ENCODE assay signal across 8 mouse cellular contexts in the genomic region with DNA sequence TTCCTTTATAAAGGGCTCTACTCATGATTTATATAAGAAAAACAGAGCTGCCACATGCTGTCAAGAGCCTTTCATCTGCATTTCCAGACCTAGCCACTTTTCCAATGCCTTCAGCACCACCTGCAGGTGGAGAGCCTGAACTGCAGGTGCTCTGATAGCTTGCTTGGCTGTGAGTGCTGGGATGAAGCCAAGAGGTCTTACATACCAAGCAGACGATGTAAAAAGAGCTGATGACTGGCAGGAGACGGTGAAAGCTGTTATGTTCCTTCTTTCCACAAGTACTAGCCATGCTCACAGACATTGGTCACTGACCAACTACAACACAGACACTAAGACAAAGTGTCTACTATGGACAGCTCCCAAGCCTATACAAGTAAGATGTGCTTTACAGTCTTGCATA. TPM values are rescaled to one million over a fixed set of nuclear protein-coding genes. Genes with fewer than 3 reads are reported as not detected.
DNase-seq lines count a peak whose midpoint lies in the region; ATAC-seq and TF ChIP-seq lines count a peak whose summit lies in the region.

No protein-coding gene starts in this region.

- no peaks in the 10 kb centered on the region for H3K4me1 ChIP-seq in bone marrow macrophage, adult 2 months (ENCODE audit: control insufficient read depth, insufficient read depth, low read length)
- peaks cover 27% of the 10 kb centered on the region for H3K4me1 ChIP-seq in heart, embryonic 13.5 days
- H3K4me1 ChIP-seq in kidney, embryonic 16.5 days (ENCODE audit: insufficient read depth, low read length), result peaks cover 12% of the 10 kb centered on the region
- H3K4me1 ChIP-seq in liver, embryonic 11.5 days (replicated peaks; ENCODE audit: control insufficient read depth, insufficient read depth, low read length), result peaks cover 18% of the 10 kb centered on the region
- H3K4me1 ChIP-seq in neural tube, embryonic 13.5 days (replicated peaks), result peaks cover 28% of the 10 kb centered on the region
- H3K4me1 ChIP-seq in testis, adult 2 months (ENCODE audit: control insufficient read depth, insufficient read depth, low read length), result 0 out of 2 replicates have a peak, but pooled peaks cover 2% of the 10 kb centered on the region

- H3K4me3 ChIP-seq in bone marrow macrophage, adult 2 months (ENCODE audit: insufficient read depth, low read length), result no peak overlapping the region
- H3K4me3 ChIP-seq in heart, embryonic 13.5 days, result no peak overlapping the region
- H3K4me3 ChIP-seq in kidney, embryonic 16.5 days (ENCODE audit: low read length), result no peak overlapping the region
- no peak overlapping the region for H3K4me3 ChIP-seq in liver, embryonic 11.5 days (ENCODE audit: low read depth, low read length)
- no peak overlapping the region for H3K4me3 ChIP-seq in neural tube, embryonic 13.5 days
- H3K4me3 ChIP-seq in testis, adult 2 months (ENCODE audit: control insufficient read depth, low read depth, low read length), result no peak overlapping the region

- no peaks in the 10 kb centered on the region for H3K9me3 ChIP-seq in heart, embryonic 13.5 days
- H3K9me3 ChIP-seq in kidney, embryonic 16.5 days (ENCODE audit: low read length), result no peaks in the 10 kb centered on the region
- no peaks in the 10 kb centered on the region for H3K9me3 ChIP-seq in liver, embryonic 11.5 days (ENCODE audit: control insufficient read depth, low read length)
- H3K9me3 ChIP-seq in neural tube, embryonic 13.5 days, result no peaks in the 10 kb centered on the region

- TF ChIP-seq CTCF in bone marrow macrophage, adult 2 months (IDR thresholded peaks at IDR 0.05; ENCODE audit: low read depth, low read length), result peak; percentile 88
- TF ChIP-seq CTCF in testis, adult 2 months (IDR thresholded peaks at IDR 0.05; ENCODE audit: control insufficient read depth, insufficient read depth, insufficient replicate concordance, low read depth, low read length), result peak; percentile 91; the same call in 1 of the 2 replicates

- ATAC-seq in erythroid progenitor cell, adult 5-6 weeks (replicated peaks; ENCODE audit: low FRiP score, poor library complexity, severe bottlenecking), result peak; percentile 81
- no peak for ATAC-seq in heart, embryonic 13.5 days (ENCODE audit: extremely low read depth, insufficient number of reproducible peaks, low FRiP score, low TSS enrichment)
- ATAC-seq in kidney, embryonic 16.5 days (ENCODE audit: low FRiP score, low TSS enrichment), result peak; percentile 57; the same call in 1 of the 2 replicates
- ATAC-seq in liver, embryonic 11.5 days (replicated peaks; ENCODE audit: low FRiP score), result peak; percentile 47; the same call in 1 of the 2 replicates
- ATAC-seq in neural tube, embryonic 13.5 days (ENCODE audit: low read depth), result peak; percentile 79

- no peak for TF ChIP-seq POLR2A in bone marrow macrophage, adult 2 months (IDR thresholded peaks at IDR 0.05; ENCODE audit: borderline replicate concordance, low read depth, low read length)
- no peak for TF ChIP-seq POLR2A in testis, adult 2 months (IDR thresholded peaks at IDR 0.05; ENCODE audit: control insufficient read depth, low read depth, low read length)

- peaks cover 28% of the 10 kb centered on the region for H3K36me3 ChIP-seq in heart, embryonic 13.5 days
- peaks cover 6% of the 10 kb centered on the region for H3K36me3 ChIP-seq in kidney, embryonic 16.5 days (ENCODE audit: insufficient read depth, low read length)
- peaks cover 8% of the 10 kb centered on the region; the same call in 1 of the 2 replicates for H3K36me3 ChIP-seq in liver, embryonic 11.5 days (ENCODE audit: control insufficient read depth, insufficient read depth, low read length)
- peaks cover 17% of the 10 kb centered on the region for H3K36me3 ChIP-seq in neural tube, embryonic 13.5 days
- no peaks in the 10 kb centered on the region for H3K36me3 ChIP-seq in testis, adult 2 months (ENCODE audit: control insufficient read depth, insufficient read depth, low read length)

- no peaks in the 10 kb centered on the region for H3K27me3 ChIP-seq in heart, embryonic 13.5 days (replicated peaks)
- no peaks in the 10 kb centered on the region for H3K27me3 ChIP-seq in kidney, embryonic 16.5 days (ENCODE audit: insufficient read depth, low read length)
- H3K27me3 ChIP-seq in liver, embryonic 11.5 days (replicated peaks; ENCODE audit: control insufficient read depth, insufficient read depth, low read length), result no peaks in the 10 kb centered on the region
- no peaks in the 10 kb centered on the region for H3K27me3 ChIP-seq in neural tube, embryonic 13.5 days
- H3K27me3 ChIP-seq in testis, adult 2 months (ENCODE audit: control insufficient read depth, insufficient read depth, low read length), result no peaks in the 10 kb centered on the region

- 5% methylated on average over 2 of the region's 2 CpGs for WGBS in heart, embryonic 13.5 days
- 5% methylated on average over 2 of the region's 2 CpGs for WGBS in kidney, embryonic 16.5 days
- WGBS in liver, embryonic 11.5 days, result 15% methylated on average over 2 of the region's 2 CpGs
- WGBS in neural tube, embryonic 13.5 days, result 12% methylated on average over 2 of the region's 2 CpGs

- no peak overlapping the region for H3K9ac ChIP-seq in heart, embryonic 13.5 days
- no peak overlapping the region for H3K9ac ChIP-seq in kidney, embryonic 16.5 days (replicated peaks; ENCODE audit: low read length)
- no peak overlapping the region for H3K9ac ChIP-seq in liver, embryonic 11.5 days (ENCODE audit: low read depth, low read length)
- no peak overlapping the region for H3K9ac ChIP-seq in neural tube, embryonic 13.5 days

- no peak overlapping the region for H3K27ac ChIP-seq in bone marrow macrophage, adult 2 months (ENCODE audit: insufficient read depth, low read depth, low read length)
- peak overlapping the region; percentile 53; the same call in 1 of the 2 replicates for H3K27ac ChIP-seq in heart, embryonic 13.5 days (replicated peaks)
- no peak overlapping the region for H3K27ac ChIP-seq in kidney, embryonic 16.5 days (ENCODE audit: low read length)
- H3K27ac ChIP-seq in liver, embryonic 11.5 days (ENCODE audit: low read depth, low read length), result no peak overlapping the region
- no peak overlapping the region for H3K27ac ChIP-seq in neural tube, embryonic 13.5 days (replicated peaks)
- no peak overlapping the region for H3K27ac ChIP-seq in testis, adult 2 months (ENCODE audit: control insufficient read depth, insufficient read depth, low read depth, low read length)

- peak; percentile 92 for DNase-seq in CD4-positive, CD25-positive, alpha-beta regulatory T cell, adult 2 months (ENCODE audit: low read depth, low spot score)
- DNase-seq in liver, embryonic 11.5 days (ENCODE audit: low spot score), result peak; percentile 74

- no peak overlapping the region for H3K4me2 ChIP-seq in heart, embryonic 13.5 days
- no peak overlapping the region for H3K4me2 ChIP-seq in kidney, embryonic 16.5 days (replicated peaks; ENCODE audit: low read depth, low read length)
- H3K4me2 ChIP-seq in liver, embryonic 11.5 days, result no peak overlapping the region
- H3K4me2 ChIP-seq in neural tube, embryonic 13.5 days, result no peak overlapping the region

RNA-seq across cellular contexts. Expression of gene A730071L15Rik, which starts 12.0 kb away (rescaled TPM):
- polyA plus RNA-seq in bone marrow macrophage, adult 2 months (2012; ENCODE audit: insufficient read depth, insufficient read length, missing spikeins), result not detected in 2 replicates
- total RNA-seq in erythroid progenitor cell, adult 5-6 weeks (2015; ENCODE audit: low replicate concordance), result not detected in 2 replicates
- total RNA-seq in erythroid progenitor cell, adult 5-6 weeks (2017; ENCODE audit: low replicate concordance), result not detected in 2 replicates
- 0.32 and 0.55 TPM in 2 replicates for polyA plus RNA-seq in heart, embryonic 13.5 days (2015; fragmentation: Nextera tagmentation; extraction: Ambion mirVana)
- polyA plus RNA-seq in kidney, embryonic 16.5 days (2015; fragmentation: Nextera tagmentation; extraction: Ambion mirVana), result 0.40 and 0.49 TPM in 2 replicates
- polyA plus RNA-seq in liver, embryonic 11.5 days (2014; fragmentation: Nextera tagmentation; extraction: Ambion mirVana), result 0.11 and 0.27 TPM in 2 replicates
- 0.46 and 0.91 TPM in 2 replicates for polyA plus RNA-seq in neural tube, embryonic 13.5 days (2015; fragmentation: Nextera tagmentation; extraction: Ambion mirVana)
- polyA plus RNA-seq in testis, adult 2 months (2012; rRNA removed), result 0.74 and 0.79 TPM in 2 replicates

RNA-seq across cellular contexts. Expression of gene Nudcd3, which starts 12.3 kb away (rescaled TPM):
- 30.6 and 35.0 TPM in 2 replicates for polyA plus RNA-seq in bone marrow macrophage, adult 2 months (2012; ENCODE audit: insufficient read depth, insufficient read length, missing spikeins)
- total RNA-seq in erythroid progenitor cell, adult 5-6 weeks (2015; ENCODE audit: low replicate concordance), result 15.1 and 15.5 TPM in 2 replicates
- 13.8 and 15.3 TPM in 2 replicates for total RNA-seq in erythroid progenitor cell, adult 5-6 weeks (2017; ENCODE audit: low replicate concordance)
- polyA plus RNA-seq in heart, embryonic 13.5 days (2015; fragmentation: Nextera tagmentation; extraction: Ambion mirVana), result 30.1 and 33.2 TPM in 2 replicates
- polyA plus RNA-seq in kidney, embryonic 16.5 days (2015; fragmentation: Nextera tagmentation; extraction: Ambion mirVana), result 39.2 and 40.6 TPM in 2 replicates
- 31.9 and 32.4 TPM in 2 replicates for polyA plus RNA-seq in liver, embryonic 11.5 days (2014; fragmentation: Nextera tagmentation; extraction: Ambion mirVana)
- 53.9 and 56.4 TPM in 2 replicates for polyA plus RNA-seq in neural tube, embryonic 13.5 days (2015; fragmentation: Nextera tagmentation; extraction: Ambion mirVana)
- polyA plus RNA-seq in testis, adult 2 months (2012; rRNA removed), result 21.7 and 23.5 TPM in 2 replicates

RNA-seq across cellular contexts. Expression of gene Npc1l1, which starts 42.1 kb away (rescaled TPM):
- not detected in 2 replicates for polyA plus RNA-seq in bone marrow macrophage, adult 2 months (2012; ENCODE audit: insufficient read depth, insufficient read length, missing spikeins)
- not detected in 2 replicates for total RNA-seq in erythroid progenitor cell, adult 5-6 weeks (2015; ENCODE audit: low replicate concordance)
- total RNA-seq in erythroid progenitor cell, adult 5-6 weeks (2017; ENCODE audit: low replicate concordance), result not detected in 2 replicates
- polyA plus RNA-seq in heart, embryonic 13.5 days (2015; fragmentation: Nextera tagmentation; extraction: Ambion mirVana), result not detected in 2 replicates
- 0.12 and 0.17 TPM in 2 replicates for polyA plus RNA-seq in kidney, embryonic 16.5 days (2015; fragmentation: Nextera tagmentation; extraction: Ambion mirVana)
- 0.06 and 0.23 TPM in 2 replicates for polyA plus RNA-seq in liver, embryonic 11.5 days (2014; fragmentation: Nextera tagmentation; extraction: Ambion mirVana)
- not detected in 2 replicates for polyA plus RNA-seq in neural tube, embryonic 13.5 days (2015; fragmentation: Nextera tagmentation; extraction: Ambion mirVana)
- polyA plus RNA-seq in testis, adult 2 months (2012; rRNA removed), result 0.63 and 0.64 TPM in 2 replicates
